Mouse (Mus musculus): ENCODE data around the gene Rplp1.

DNA sequence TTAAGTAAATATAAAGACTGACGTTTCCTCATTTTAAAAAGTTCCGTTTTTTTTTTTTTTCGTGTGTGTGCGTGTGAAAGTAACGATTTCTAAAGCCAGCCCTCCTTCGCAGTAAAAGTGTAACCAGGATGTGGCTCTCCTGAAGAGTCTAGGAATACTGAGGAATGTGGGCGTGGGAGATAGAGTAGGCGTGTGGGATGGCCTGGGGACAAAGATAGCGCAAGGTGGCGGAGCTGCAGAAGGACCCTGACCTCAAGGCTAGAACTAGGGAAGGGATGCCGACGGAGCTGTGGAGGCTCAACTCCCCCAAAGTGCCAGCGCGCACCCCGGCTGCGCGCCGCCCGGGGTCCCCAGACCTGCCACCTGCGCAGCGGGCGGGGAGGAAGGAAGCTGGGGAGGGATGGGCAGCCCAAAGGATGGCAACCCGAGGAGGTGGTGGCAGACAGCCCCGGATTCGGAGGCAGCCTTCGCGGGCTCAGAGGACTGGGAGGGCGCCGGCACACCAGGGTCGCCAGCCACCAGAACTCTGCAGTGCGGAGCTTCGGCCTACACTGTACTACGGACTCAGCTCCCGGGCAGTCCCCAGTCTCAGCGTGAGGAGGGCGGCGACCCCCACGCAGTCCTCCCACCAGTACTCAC, 31.8 kb upstream of the Rplp1 start:
- TF ChIP-seq CTCF (IDR thresholded peaks at IDR 0.05; ENCODE audit: borderline replicate concordance, insufficient read depth, low read length), result no peak
- TF ChIP-seq POLR2A (IDR thresholded peaks at IDR 0.05; ENCODE audit: low read depth, low read length), result no peak
